Mouse (Mus musculus): ENCODE measurements around the gene Esp24. TPM values are rescaled to one million over a fixed set of nuclear protein-coding genes. Genes with fewer than 3 reads are reported as not detected.
"Not testable (repeated sequence)": the region's sequence is repeated elsewhere in the genome, so short reads cannot be mapped to it uniquely, and the experiment has no call there.

The Esp24 gene
- polyA plus RNA-seq (2015; fragmentation: Nextera tagmentation; extraction: Ambion mirVana) = not detected in 2 replicates

DNA sequence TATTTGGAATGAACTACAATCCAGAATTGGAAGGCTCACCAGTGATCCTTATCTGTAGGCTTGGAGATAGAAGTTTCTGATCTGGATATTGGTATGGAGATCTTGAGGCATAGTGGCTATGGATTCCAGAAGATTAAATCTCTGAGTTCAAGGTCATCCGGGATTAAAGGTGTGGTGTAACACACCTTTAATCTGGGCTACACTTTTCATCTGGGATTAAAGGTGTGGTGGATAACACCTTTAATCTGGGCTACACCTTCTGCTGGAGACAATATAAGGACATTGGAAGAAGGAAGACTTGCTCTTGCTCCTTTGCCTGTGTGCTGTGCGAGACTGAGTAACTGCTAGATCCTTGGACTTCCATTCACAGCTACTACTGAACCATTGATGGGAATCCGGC, at the start of gene Esp24:
TSS of gene Esp24 (plus strand) at position 301 of the 400 bp plus-strand sequence.
- H3K27me3 ChIP-seq; H3K9ac ChIP-seq (replicated peaks); H3K4me1 ChIP-seq (replicated peaks); H3K36me3 ChIP-seq; H3K4me2 ChIP-seq (replicated peaks); H3K9me3 ChIP-seq; ATAC-seq; H3K27ac ChIP-seq; H3K4me3 ChIP-seq (replicated peaks): not testable (repeated sequence)
- WGBS = 85% methylated on average over 3 of the region's 3 CpGs

DNA sequence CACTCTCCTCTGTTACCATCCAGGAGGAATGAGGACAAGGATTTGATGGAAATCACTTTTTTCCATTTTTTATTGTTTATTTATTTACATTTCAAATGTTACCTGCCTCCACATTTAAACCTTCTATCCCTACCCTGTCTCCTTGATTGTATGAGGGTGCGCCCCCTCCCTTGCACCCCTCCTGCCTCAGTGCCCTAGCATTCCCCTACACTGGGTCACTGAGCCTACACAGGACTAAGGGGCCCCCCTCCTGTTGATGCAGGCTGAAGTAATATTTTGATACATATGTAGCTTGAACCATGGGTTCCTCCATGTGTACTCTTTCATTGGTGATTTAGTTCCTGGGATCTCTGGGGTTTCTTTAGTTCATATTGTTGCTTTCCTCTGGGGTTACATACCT, 26.6 kb upstream of the Esp24 start:
- no peak overlapping the region for H3K4me2 ChIP-seq (replicated peaks)
- peak; percentile 69; the same call in 1 of the 2 replicates for ATAC-seq
- no peaks in the 10 kb centered on the region for H3K36me3 ChIP-seq
- H3K4me3 ChIP-seq (replicated peaks) = no peak overlapping the region
- H3K4me1 ChIP-seq (replicated peaks) = no peaks in the 10 kb centered on the region
- H3K27me3 ChIP-seq = no peaks in the 10 kb centered on the region
- no peak overlapping the region for H3K9ac ChIP-seq (replicated peaks)
- H3K27ac ChIP-seq = no peak overlapping the region
- H3K9me3 ChIP-seq = no peaks in the 10 kb centered on the region
- WGBS = 93% methylated on average over 1 of the region's 1 CpGs

DNA sequence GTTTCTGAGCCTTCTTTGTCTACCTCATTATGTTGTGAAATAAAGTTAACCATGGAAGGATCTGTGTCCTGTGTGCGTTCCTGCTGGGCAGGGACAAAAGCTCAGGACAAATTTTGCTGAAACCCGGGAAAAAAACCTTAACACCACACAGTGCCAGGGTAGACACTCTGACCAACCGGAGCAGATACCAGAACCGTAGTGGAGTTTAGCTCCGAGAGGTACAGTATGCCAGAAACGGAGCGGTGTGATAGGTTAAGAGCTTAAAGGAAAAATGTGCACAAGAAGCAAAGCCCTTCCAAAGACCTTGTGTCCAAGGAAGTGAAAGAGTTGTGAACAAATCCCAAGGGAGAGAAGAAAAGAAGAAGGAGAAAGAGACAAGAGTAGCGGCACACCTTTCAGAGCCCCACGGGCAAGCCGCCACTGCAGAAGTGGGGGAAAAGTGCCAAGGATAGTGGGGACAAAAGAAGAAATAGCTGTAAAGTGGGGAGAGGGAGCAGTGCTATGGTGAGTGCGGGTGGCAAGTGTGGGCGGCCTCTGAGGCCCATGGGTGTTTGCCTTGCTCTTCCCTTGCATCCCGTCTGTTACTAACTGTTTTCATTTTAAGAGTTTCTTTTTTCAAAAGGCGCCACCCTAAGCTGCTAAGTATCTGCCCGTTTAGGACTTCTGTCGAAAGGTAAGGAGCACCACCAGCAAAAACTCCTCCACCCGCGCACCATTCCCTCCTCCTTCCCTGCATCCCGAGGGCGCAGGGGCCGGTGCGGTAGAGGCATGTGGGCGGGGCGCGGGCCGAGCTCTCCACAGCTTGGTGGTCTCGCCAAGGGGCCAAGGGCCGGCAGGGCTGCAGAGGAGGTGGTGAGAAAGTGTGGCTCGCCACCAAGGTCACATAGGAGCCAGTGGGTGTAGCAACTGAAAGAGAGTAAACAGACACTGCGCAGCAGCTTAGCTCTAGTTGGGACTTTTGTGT, 25.5 kb upstream of the Esp24 start:
- peak; percentile 82 for ATAC-seq
- 43% methylated on average over 30 of the region's 30 CpGs for WGBS
- H3K9ac ChIP-seq (replicated peaks) = peak overlapping the region; percentile 46; the same call in 1 of the 2 replicates

DNA sequence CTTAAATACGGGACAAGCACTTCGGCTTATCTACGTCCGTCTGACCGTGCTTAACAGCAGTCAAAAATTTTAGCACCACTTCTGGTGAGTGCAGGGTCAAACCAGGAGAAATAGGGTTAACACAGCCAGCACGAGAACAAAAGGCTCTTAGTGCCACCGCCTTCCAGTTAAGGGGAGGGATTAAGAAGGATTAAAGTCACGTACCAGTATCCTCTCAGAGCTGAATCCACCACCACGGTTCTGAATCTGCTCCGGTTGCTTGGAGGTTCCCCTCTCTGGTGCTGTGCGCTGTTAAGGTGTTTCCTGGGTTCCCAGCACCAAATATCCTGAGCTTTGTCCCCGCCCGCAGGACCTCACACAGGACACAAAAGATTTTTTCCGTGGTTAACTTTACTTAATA, 19.3 kb upstream of the Esp24 start:
- no peak overlapping the region for H3K9ac ChIP-seq (replicated peaks)
- no peaks in the 10 kb centered on the region for H3K9me3 ChIP-seq
- H3K4me2 ChIP-seq (replicated peaks) = peak overlapping the region; percentile 37
- peak; percentile 84 for ATAC-seq
- H3K27ac ChIP-seq = no peak overlapping the region
- no peaks in the 10 kb centered on the region for H3K36me3 ChIP-seq
- H3K4me1 ChIP-seq (replicated peaks) = no peaks in the 10 kb centered on the region
- H3K4me3 ChIP-seq (replicated peaks) = peak overlapping the region; percentile 2; the same call in 1 of the 2 replicates
- 32% methylated on average over 14 of the region's 14 CpGs for WGBS
- H3K27me3 ChIP-seq = no peaks in the 10 kb centered on the region

More for the DNA sequence above, 25.5 kb upstream of the Esp24 start:
- peak overlapping the region; percentile 59 for H3K4me2 ChIP-seq (replicated peaks)
- H3K36me3 ChIP-seq = no peaks in the 10 kb centered on the region
- no peaks in the 10 kb centered on the region for H3K9me3 ChIP-seq
- H3K4me3 ChIP-seq (replicated peaks) = peak overlapping the region; percentile 41
- no peaks in the 10 kb centered on the region for H3K4me1 ChIP-seq (replicated peaks)
- no peak overlapping the region for H3K27ac ChIP-seq
- H3K27me3 ChIP-seq = no peaks in the 10 kb centered on the region

DNA sequence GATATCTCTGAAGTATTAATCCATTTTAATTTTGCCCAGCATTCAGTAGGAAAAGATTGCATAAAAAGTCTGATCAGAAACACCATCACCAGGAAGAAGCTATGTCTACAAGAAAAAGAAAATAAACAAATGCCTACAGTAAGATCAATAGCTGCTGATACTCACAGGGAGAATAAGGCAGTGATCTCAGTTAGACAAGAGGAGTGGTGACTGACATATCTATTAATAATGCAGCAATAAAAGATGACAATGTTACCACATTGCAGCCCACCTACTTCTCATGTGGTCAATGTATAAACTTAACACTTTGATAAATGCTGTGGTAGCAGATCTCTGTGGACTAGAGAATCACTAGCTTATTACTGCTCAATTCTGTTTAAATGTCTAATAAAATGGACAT, 6.7 kb downstream of the Esp24 start, which contains the start of gene Gm21903:
TSS of gene Gm21903 (minus strand) at position 101 of the 400 bp plus-strand sequence.
- Histone ChIP-seq H3K27me3 (no peaks in the 10 kb centered on the region), H3K27ac (no peak within 1 kb of the TSS), H3K4me2 (replicated peaks) (no peak within 1 kb of the TSS), H3K36me3 (no peaks in the 10 kb centered on the region), H3K4me3 (replicated peaks) (no peak within 1 kb of the TSS), H3K9ac (replicated peaks) (no peak within 1 kb of the TSS), H3K9me3 (0 out of 2 replicates have a peak, but pooled peaks cover 4% of the 10 kb centered on the region), H3K4me1 (replicated peaks) (no peaks in the 10 kb centered on the region)
- ATAC-seq = no peak

DNA sequence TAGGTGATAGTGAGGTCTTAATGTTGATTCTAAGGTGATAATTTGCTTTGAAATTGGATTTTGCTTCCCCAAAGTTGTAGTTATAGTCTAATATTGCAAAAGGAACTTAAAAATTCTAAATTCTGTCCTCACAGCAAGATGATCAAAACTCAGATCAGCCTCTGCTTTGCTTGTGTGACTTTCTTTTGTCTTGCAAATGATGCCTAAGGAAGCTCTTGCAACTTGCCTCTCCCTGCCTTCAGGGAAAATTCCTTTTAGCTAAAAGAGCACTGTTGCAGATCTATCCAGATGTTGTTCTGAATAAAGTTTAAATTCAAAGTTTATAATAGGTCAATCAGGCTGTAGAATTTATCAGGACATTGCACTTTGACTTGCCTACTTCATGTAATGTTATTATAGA, 27.1 kb downstream of the Esp24 start:
- Histone ChIP-seq H3K27me3 (no peaks in the 10 kb centered on the region), H3K4me1 (replicated peaks) (no peaks in the 10 kb centered on the region), H3K4me3 (replicated peaks) (no peak overlapping the region), H3K4me2 (replicated peaks) (no peak overlapping the region), H3K9me3 (peaks cover 11% of the 10 kb centered on the region), H3K27ac (no peak overlapping the region), H3K9ac (replicated peaks) (no peak overlapping the region), H3K36me3 (no peaks in the 10 kb centered on the region)
- ATAC-seq = no peak

DNA sequence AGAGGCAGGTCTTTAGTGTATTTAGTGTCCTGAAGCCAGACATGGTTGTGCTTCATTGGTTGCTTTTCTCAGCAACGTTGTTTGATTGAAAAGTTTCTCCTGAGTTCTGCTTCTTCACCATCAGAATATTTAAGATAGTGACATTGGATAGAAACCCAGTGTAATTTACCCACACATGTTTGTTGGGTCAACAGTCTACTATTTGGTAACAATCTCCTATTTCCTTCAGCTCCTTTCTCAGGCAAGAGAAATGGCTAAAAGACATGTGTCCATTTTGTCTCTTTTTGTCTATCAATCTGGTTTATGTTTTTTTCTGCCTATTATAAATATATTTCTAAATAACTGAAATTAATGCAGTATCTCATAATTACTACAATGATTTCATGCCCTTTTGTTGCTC, 40.4 kb downstream of the Esp24 start, which contains the start of gene Esp23:
TSS of gene Esp23 (minus strand) at position 101 of the 400 bp plus-strand sequence.
- H3K4me1 ChIP-seq (replicated peaks) = no peaks in the 10 kb centered on the region
- WGBS = 44% methylated on average over 1 of the region's 1 CpGs

More for the DNA sequence above, 40.4 kb downstream of the Esp24 start, which contains the start of gene Esp23:
- Histone ChIP-seq H3K4me2 (replicated peaks) (no peak within 1 kb of the TSS), H3K36me3 (no peaks in the 10 kb centered on the region), H3K27ac (no peak within 1 kb of the TSS), H3K9ac (replicated peaks) (no peak within 1 kb of the TSS), H3K4me3 (replicated peaks) (no peak within 1 kb of the TSS), H3K9me3 (peaks cover 5% of the 10 kb centered on the region; the same call in 1 of the 2 replicates), H3K27me3 (no peaks in the 10 kb centered on the region)
- ATAC-seq = no peak

Other genes starting within 250 kb of the Esp24 start
- gene Gm21903, start 6.6 kb downstream of the Esp24 start, polyA plus RNA-seq (2015; fragmentation: Nextera tagmentation; extraction: Ambion mirVana) = not detected in 2 replicates
- gene Esp23, start 40.3 kb downstream of the Esp24 start, polyA plus RNA-seq (2015; fragmentation: Nextera tagmentation; extraction: Ambion mirVana) = not detected in 2 replicates
- not detected in 2 replicates for gene Esp22, start 58.6 kb downstream of the Esp24 start, polyA plus RNA-seq (2015; fragmentation: Nextera tagmentation; extraction: Ambion mirVana)

Measured in midbrain, embryonic 13.5 days (tissue).